Mouse (Mus musculus): ENCODE results near the gene Secisbp2l. TPM values are rescaled to one million over a fixed set of nuclear protein-coding genes. Genes with fewer than 3 reads are reported as not detected.

The Secisbp2l gene
- polyA plus RNA-seq, 1 experiment from 2014 or later, result 25.1 TPM

Other genes with a start within 250 kb of the Secisbp2l start
- gene Cep152, start 157.8 kb downstream of the Secisbp2l start, polyA plus RNA-seq (2014; fragmentation: Nextera tagmentation; extraction: Ambion mirVana), result 3.2 TPM in 2 replicates
- gene Eid1, start 109.8 kb downstream of the Secisbp2l start, polyA plus RNA-seq (2014; fragmentation: Nextera tagmentation; extraction: Ambion mirVana), result 405 and 426 TPM in 2 replicates
- gene Shc4, start 58.7 kb downstream of the Secisbp2l start, polyA plus RNA-seq (2014; fragmentation: Nextera tagmentation; extraction: Ambion mirVana), result 0.66 and 0.85 TPM in 2 replicates
- 29.8 and 32.8 TPM in 2 replicates for gene Galk2, start 76.2 kb upstream of the Secisbp2l start, polyA plus RNA-seq (2014; fragmentation: Nextera tagmentation; extraction: Ambion mirVana)
- 77.2 and 81.0 TPM in 2 replicates for gene Cops2, start 76.3 kb upstream of the Secisbp2l start, polyA plus RNA-seq (2014; fragmentation: Nextera tagmentation; extraction: Ambion mirVana)